Mouse (Mus musculus) heart, embryonic 11.5 days (tissue): ENCODE results near the gene Sertad2. TPM values are rescaled to one million over a fixed set of nuclear protein-coding genes. Genes with fewer than 3 reads are reported as not detected.

Source experiments
- ATAC-seq: fragments of 200-750 bp; cut with Nextera tagmentation; replicated peaks from 2 replicates; pipeline ENCODE4 v1.8.0; 2017; ENCODE audit warnings: moderate library complexity; ENCODE audit not compliant: insufficient number of reproducible peaks, low FRiP score, low TSS enrichment
- H3K27ac ChIP-seq: fragments of 300-500 bp; sonication (generic); 2 replicates; pipeline ENCODE4 v1.5.1; 2014; ENCODE audit warnings: mild to moderate bottlenecking, low read depth, low read length
- H3K27me3 ChIP-seq: fragments of 300-500 bp; sonication (generic); 2 replicates; pipeline ENCODE4 v1.6.1; 2014; ENCODE audit warnings: mild to moderate bottlenecking, low read length, mixed read lengths; ENCODE audit not compliant: control insufficient read depth, insufficient read depth
- H3K36me3 ChIP-seq: fragments of 300-500 bp; sonication (generic); 2 replicates; pipeline ENCODE4 v1.6.1; 2014; ENCODE audit warnings: mild to moderate bottlenecking, low read length, moderate library complexity, mixed read lengths; ENCODE audit not compliant: control insufficient read depth, insufficient read depth
- H3K4me1 ChIP-seq: fragments of 300-500 bp; sonication (generic); 2 replicates; pipeline ENCODE4 v1.6.1; 2014; ENCODE audit warnings: low read length; ENCODE audit not compliant: control insufficient read depth, insufficient read depth
- H3K4me2 ChIP-seq: fragments of 300-500 bp; sonication (generic); 2 replicates; pipeline ENCODE4 v1.6.1; 2014; ENCODE audit warnings: mild to moderate bottlenecking, moderate library complexity
- H3K4me3 ChIP-seq: fragments of 300-500 bp; sonication (generic); 2 replicates; pipeline ENCODE4 v1.5.1; 2014; ENCODE audit warnings: low read depth, low read length
- H3K9ac ChIP-seq: fragments of 300-500 bp; sonication (generic); 2 replicates; pipeline ENCODE4 v1.6.1; 2014; ENCODE audit warnings: mild to moderate bottlenecking, low read depth, low read length, moderate library complexity
- H3K9me3 ChIP-seq: fragments of 300-500 bp; sonication (generic); replicated peaks from 2 replicates; pipeline ENCODE4 v1.6.1; 2016; ENCODE audit warnings: low read length; ENCODE audit not compliant: control insufficient read depth
- WGBS: fragments of 180-500 bp; shearing (Covaris S2); extraction: QIAGEN DNeasy Blood & Tissue Kit; methylation state at CpG from one replicate; pipeline ENCODE4 v1.1.7; 2014; ENCODE audit not compliant: insufficient replicate concordance; 5-methylcytosine and 5-hydroxymethylcytosine counted together
- polyA plus RNA-seq: library from polyadenylated mRNA; unstranded; fragments of >200 nt; fragmentation: Nextera tagmentation; extraction: Ambion mirVana; gene quantifications from 2 replicates; pipeline ENCODE4 v1.2.1, GENCODE M21; 2014

Gene Sertad2
- polyA plus RNA-seq, 1 experiment from 2014 or later, result 29.9 TPM

- Histone ChIP-seq H3K27me3 (no peaks in the 10 kb centered on the region), H3K4me3 (peak overlapping the region; percentile 84), H3K9ac (peak overlapping the region; percentile 96; the same call in 1 of the 2 replicates), H3K4me1 (peaks cover 32% of the 10 kb centered on the region), H3K4me2 (peak overlapping the region; percentile 81), H3K27ac (peak overlapping the region; percentile 99), H3K36me3 (no peaks in the 10 kb centered on the region), H3K9me3 (no peaks in the 10 kb centered on the region)
- 2% methylated on average over 33 of the region's 36 CpGs for WGBS
- ATAC-seq, result peak; percentile 90
These were observed 88.2 kb downstream of the Sertad2 start for GRCm38 (mm10) chr11:20631026-20631940.

- ATAC-seq, result peak; percentile 91
- WGBS, result 1% methylated on average over 66 of the region's 67 CpGs
- H3K36me3 ChIP-seq, result no peaks in the 10 kb centered on the region
- peak overlapping the region; percentile 84 for H3K4me3 ChIP-seq
- peak overlapping the region; percentile 99 for H3K27ac ChIP-seq
- H3K27me3 ChIP-seq, result no peaks in the 10 kb centered on the region
- H3K9me3 ChIP-seq, result no peaks in the 10 kb centered on the region
- peak overlapping the region; percentile 81 for H3K4me2 ChIP-seq
- H3K4me1 ChIP-seq, result peaks cover 34% of the 10 kb centered on the region
- H3K9ac ChIP-seq, result peak overlapping the region; percentile 96
These were observed 89.0 kb downstream of the Sertad2 start for GRCm38 (mm10) chr11:20631941-20632618.

DNA sequence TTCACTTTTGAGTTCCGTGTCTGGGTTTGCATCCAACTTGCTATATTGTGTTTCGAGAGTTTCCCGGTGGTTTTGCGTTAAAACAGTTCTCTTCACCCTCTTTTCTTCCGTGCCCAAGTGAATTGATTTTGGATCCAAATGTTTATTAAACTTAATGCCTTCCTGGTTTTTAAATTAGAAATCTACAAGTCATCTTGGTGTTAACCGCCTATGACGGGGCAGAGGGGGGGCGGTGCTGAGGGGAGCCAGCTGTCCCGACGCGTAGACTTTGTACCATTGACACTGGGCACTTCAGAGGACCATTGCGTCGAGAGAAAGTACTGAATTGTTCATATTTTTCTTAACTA lies 89.5 kb downstream of the Sertad2 start:
- WGBS, result under 1% methylated on average over 13 of the region's 13 CpGs
- Histone ChIP-seq H3K4me2 (peak overlapping the region; percentile 81), H3K4me3 (peak overlapping the region; percentile 84), H3K9me3 (no peaks in the 10 kb centered on the region), H3K27me3 (no peaks in the 10 kb centered on the region), H3K36me3 (no peaks in the 10 kb centered on the region), H3K9ac (peak overlapping the region; percentile 96), H3K27ac (peak overlapping the region; percentile 99), H3K4me1 (peaks cover 34% of the 10 kb centered on the region)
- ATAC-seq, result no peak

DNA sequence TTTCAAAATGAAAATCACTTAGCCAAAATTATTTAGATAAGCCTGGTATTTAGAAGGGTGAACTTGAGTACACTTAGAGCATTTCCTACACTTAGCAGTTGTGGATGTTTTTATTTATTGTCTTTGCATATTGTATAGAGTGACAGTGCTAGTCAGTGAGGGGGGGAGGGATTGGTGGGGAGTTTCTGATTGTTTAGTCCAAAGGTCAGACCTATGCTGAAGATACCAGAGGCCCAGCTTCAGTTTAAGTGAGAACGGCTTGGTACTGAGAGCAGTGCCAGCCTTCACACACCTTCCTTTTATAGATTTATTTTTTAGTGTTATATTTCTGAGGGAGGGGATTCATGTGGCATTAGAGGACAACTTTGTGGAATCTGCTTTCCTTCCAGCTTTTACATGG lies 91.5 kb downstream of the Sertad2 start:
- H3K36me3 ChIP-seq, result no peaks in the 10 kb centered on the region

DNA sequence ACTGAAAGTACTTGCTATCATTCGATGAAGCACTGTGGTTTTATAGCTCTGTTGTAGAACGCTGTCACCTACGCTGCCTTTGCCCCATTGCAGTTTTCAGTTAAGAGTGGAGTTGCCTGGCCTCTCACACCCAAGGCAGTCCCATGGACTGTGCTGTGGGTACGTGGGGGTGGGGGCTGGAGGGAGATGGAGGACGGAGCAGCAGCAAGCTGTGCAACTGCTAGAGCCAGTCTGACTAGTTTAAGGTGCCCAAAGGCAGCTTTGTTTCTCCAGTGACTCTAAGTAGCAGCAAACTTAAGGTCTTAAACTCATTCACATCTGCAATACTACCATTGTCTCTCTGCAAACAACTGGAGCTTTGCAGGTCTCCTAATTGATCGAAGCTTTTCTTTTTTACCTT lies 92.6 kb downstream of the Sertad2 start:
- peak overlapping the region; percentile 62 for H3K27ac ChIP-seq
- H3K4me1 ChIP-seq, result peaks cover 44% of the 10 kb centered on the region
- ATAC-seq, result no peak
- WGBS, result 36% methylated on average over 6 of the region's 6 CpGs
- no peaks in the 10 kb centered on the region for H3K36me3 ChIP-seq
- no peaks in the 10 kb centered on the region for H3K9me3 ChIP-seq
- H3K4me2 ChIP-seq, result peak overlapping the region; percentile 45
- no peaks in the 10 kb centered on the region for H3K27me3 ChIP-seq
- 0 out of 2 replicates have a peak overlapping the region, but pooled peaks have one; percentile 2 for H3K4me3 ChIP-seq
- H3K9ac ChIP-seq, result 0 out of 2 replicates have a peak overlapping the region, but pooled peaks have one; percentile 36

More for the DNA sequence above, 91.5 kb downstream of the Sertad2 start:
- Histone ChIP-seq H3K27me3 (no peaks in the 10 kb centered on the region), H3K4me2 (peak overlapping the region; percentile 36), H3K9ac (no peak overlapping the region), H3K27ac (no peak overlapping the region), H3K4me3 (0 out of 2 replicates have a peak overlapping the region, but pooled peaks have one; percentile 3), H3K9me3 (no peaks in the 10 kb centered on the region), H3K4me1 (peaks cover 34% of the 10 kb centered on the region)
- WGBS, result 63% methylated on average over 1 of the region's 1 CpGs
- ATAC-seq, result no peak

GRCm38 (mm10) chr11:20636114-20636513 lies 93.1 kb downstream of the Sertad2 start:
- H3K4me3 ChIP-seq, result peak overlapping the region; percentile 21; the same call in 1 of the 2 replicates
- H3K36me3 ChIP-seq, result no peaks in the 10 kb centered on the region
- H3K9ac ChIP-seq, result peak overlapping the region; percentile 36; the same call in 1 of the 2 replicates
- ATAC-seq, result 0 out of 2 replicates have a peak, but pooled peaks have one; percentile 12
- H3K27ac ChIP-seq, result peak overlapping the region; percentile 62
- WGBS, result 33% methylated on average over 4 of the region's 4 CpGs
- H3K9me3 ChIP-seq, result no peaks in the 10 kb centered on the region
- H3K4me1 ChIP-seq, result peaks cover 49% of the 10 kb centered on the region
- no peaks in the 10 kb centered on the region for H3K27me3 ChIP-seq
- peak overlapping the region; percentile 45 for H3K4me2 ChIP-seq

DNA sequence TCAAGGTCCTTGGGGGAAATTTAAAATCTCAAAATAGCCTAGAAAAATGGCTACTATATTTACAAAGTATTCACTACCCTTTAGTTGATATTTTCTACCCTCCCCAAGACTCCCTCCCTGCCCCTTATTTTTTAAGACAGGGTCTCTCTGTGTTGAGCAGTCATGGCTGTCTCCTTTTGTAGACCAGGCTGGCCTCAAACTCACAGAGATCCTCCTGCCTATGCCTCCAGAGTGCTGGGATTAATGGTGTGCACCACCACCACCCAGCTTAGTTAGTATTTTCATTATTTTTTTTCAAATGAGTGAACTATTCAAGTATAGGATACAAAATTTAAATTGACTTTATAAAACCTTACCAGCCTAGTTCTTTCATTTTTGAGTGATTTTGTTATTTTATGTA lies 94.0 kb downstream of the Sertad2 start:
- peaks cover 50% of the 10 kb centered on the region for H3K4me1 ChIP-seq
- no peak overlapping the region for H3K4me2 ChIP-seq
- ATAC-seq, result no peak

DNA sequence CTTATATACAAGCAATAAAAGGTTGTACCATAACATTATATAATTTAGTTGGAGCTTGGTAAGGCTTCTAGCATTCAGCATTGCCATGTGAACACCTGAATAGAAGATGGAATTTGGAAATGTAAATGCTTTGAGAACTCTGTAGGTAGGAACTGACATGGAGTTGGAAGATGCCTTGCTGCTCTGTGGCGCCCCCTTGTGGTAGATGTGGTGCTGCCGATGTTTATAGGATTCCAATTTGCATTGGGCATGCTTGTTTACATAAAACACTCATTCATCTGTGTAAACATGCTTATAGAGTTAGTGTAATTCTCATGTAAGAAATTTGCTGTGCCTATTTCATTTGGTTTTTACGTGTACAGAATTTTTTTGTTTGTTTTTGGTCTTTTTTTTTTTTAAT lies 95.8 kb downstream of the Sertad2 start:
- WGBS, result 25% methylated on average over 3 of the region's 3 CpGs
- H3K9me3 ChIP-seq, result no peaks in the 10 kb centered on the region
- no peak for ATAC-seq
- no peak overlapping the region for H3K27ac ChIP-seq
- no peaks in the 10 kb centered on the region for H3K36me3 ChIP-seq
- H3K4me1 ChIP-seq, result peaks cover 46% of the 10 kb centered on the region
- H3K9ac ChIP-seq, result no peak overlapping the region
- H3K4me2 ChIP-seq, result no peak overlapping the region
- no peak overlapping the region for H3K4me3 ChIP-seq
- no peaks in the 10 kb centered on the region for H3K27me3 ChIP-seq

More for the DNA sequence above, 94.0 kb downstream of the Sertad2 start:
- H3K27ac ChIP-seq, result no peak overlapping the region
- no peaks in the 10 kb centered on the region for H3K27me3 ChIP-seq
- H3K9me3 ChIP-seq, result no peaks in the 10 kb centered on the region
- no peak overlapping the region for H3K4me3 ChIP-seq
- H3K36me3 ChIP-seq, result no peaks in the 10 kb centered on the region
- no peak overlapping the region for H3K9ac ChIP-seq
